Mouse (Mus musculus): Measurements from ENCODE around the gene Cyp2u1.

The Cyp2u1 gene

GRCm38 (mm10) chr3:131251601-131252000 is 51.4 kb downstream of the Cyp2u1 start:
- DNase-seq: no peak

GRCm38 (mm10) chr3:131250978-131251377 is 52.0 kb downstream of the Cyp2u1 start:
- DNase-seq: no peak

- DNase-seq: no peak
These were observed 52.7 kb downstream of the Cyp2u1 start for GRCm38 (mm10) chr3:131250283-131250682.

- no peak for DNase-seq
These were observed 54.6 kb downstream of the Cyp2u1 start for GRCm38 (mm10) chr3:131248444-131248843.

GRCm38 (mm10) chr3:131247851-131248250 is 55.2 kb downstream of the Cyp2u1 start:
- DNase-seq: no peak

GRCm38 (mm10) chr3:131247447-131247846 is 55.6 kb downstream of the Cyp2u1 start:
- no peak for DNase-seq

GRCm38 (mm10) chr3:131246579-131247046 is 56.4 kb downstream of the Cyp2u1 start:
- no peak for DNase-seq

- DNase-seq: peak; percentile 19
These were observed 57.1 kb downstream of the Cyp2u1 start for GRCm38 (mm10) chr3:131245766-131246578.

Measured in cerebellum, adult 11 months (tissue).